Mouse (Mus musculus): ENCODE results near the gene 6030468B19Rik. TPM values are rescaled to one million over a fixed set of nuclear protein-coding genes. Genes with fewer than 3 reads are reported as not detected.

The 6030468B19Rik gene
- total RNA-seq, 1 experiment, result not detected

GRCm38 (mm10) chr11:117790703-117791440, 6.6 kb upstream of the 6030468B19Rik start:
- DNase-seq (ENCODE audit: low read depth, low spot score), result no peak

GRCm38 (mm10) chr11:117791441-117791761, 6.1 kb upstream of the 6030468B19Rik start:
- no peak overlapping the region for H3K9ac ChIP-seq (ENCODE audit: insufficient read depth, low read depth, low read length, poor library complexity, severe bottlenecking)
- H3K4me3 ChIP-seq (ENCODE audit: insufficient read depth in 1 of 2, low read depth in 1 of 2, low read length in 2 of 2, poor library complexity in 1 of 2, severe bottlenecking in 1 of 2), result no peak overlapping the region
- H3K27ac ChIP-seq (ENCODE audit: insufficient read depth, low read depth, low read length, poor library complexity, severe bottlenecking), result no peak overlapping the region
- DNase-seq (ENCODE audit: low read depth, low spot score), result no peak
- peaks cover 4 to 26% of the 10 kb centered on the region in 2 experiments; a peak in 2 of 4 replicates for H3K4me1 ChIP-seq (ENCODE audit: control insufficient read depth in 2 of 2, insufficient read depth in 2 of 2, low read length in 2 of 2, poor library complexity in 1 of 2)
- no peak for TF ChIP-seq HCFC1 (IDR thresholded peaks at IDR 0.05; ENCODE audit: borderline replicate concordance, insufficient read depth, low read length)
- TF ChIP-seq MAFK (IDR thresholded peaks at IDR 0.05; ENCODE audit: insufficient read depth, low read depth, low read length), result no peak
- no peak for TF ChIP-seq CHD2 (IDR thresholded peaks at IDR 0.05; ENCODE audit: low read depth, low read length)
- no peak for TF ChIP-seq ZNF384 (IDR thresholded peaks at IDR 0.05; ENCODE audit: low read depth, low read length)
- H3K36me3 ChIP-seq (ENCODE audit: control insufficient read depth, insufficient read depth, low read length, poor library complexity, severe bottlenecking), result no peaks in the 10 kb centered on the region
- in situ Hi-C loops (cut with MboI; ENCODE audit: low sequenced_read_pairs in 2 of 2, unreplicated experiment in 2 of 2), result no loop called here
- H3K9me3 ChIP-seq (ENCODE audit: control insufficient read depth, insufficient read depth, low read depth, low read length), result no peaks in the 10 kb centered on the region

More at GRCm38 (mm10) chr11:117790703-117791440, 6.6 kb upstream of the 6030468B19Rik start:
- no peak overlapping the region for H3K27ac ChIP-seq (ENCODE audit: insufficient read depth, low read depth, low read length, poor library complexity, severe bottlenecking)
- no peaks in the 10 kb centered on the region for H3K36me3 ChIP-seq (ENCODE audit: control insufficient read depth, insufficient read depth, low read length, poor library complexity, severe bottlenecking)
- H3K9ac ChIP-seq (ENCODE audit: insufficient read depth, low read depth, low read length, poor library complexity, severe bottlenecking), result no peak overlapping the region
- TF ChIP-seq ZC3H11A (IDR thresholded peaks at IDR 0.05; ENCODE audit: borderline replicate concordance, low read depth, low read length), result no peak
- TF ChIP-seq HCFC1 (IDR thresholded peaks at IDR 0.05; ENCODE audit: borderline replicate concordance, insufficient read depth, low read length), result no peak
- TF ChIP-seq ZNF384 (IDR thresholded peaks at IDR 0.05; ENCODE audit: low read depth, low read length), result no peak
- no peak for TF ChIP-seq CHD2 (IDR thresholded peaks at IDR 0.05; ENCODE audit: low read depth, low read length)
- TF ChIP-seq MAFK (IDR thresholded peaks at IDR 0.05; ENCODE audit: insufficient read depth, low read depth, low read length), result no peak
- in situ Hi-C loops (cut with MboI; ENCODE audit: low sequenced_read_pairs in 2 of 2, unreplicated experiment in 2 of 2), result no loop called here
- no peaks in the 10 kb centered on the region for H3K9me3 ChIP-seq (ENCODE audit: control insufficient read depth, insufficient read depth, low read depth, low read length)
- peaks cover 4 to 27% of the 10 kb centered on the region in 2 experiments; a peak in 2 of 4 replicates for H3K4me1 ChIP-seq (ENCODE audit: control insufficient read depth in 2 of 2, insufficient read depth in 2 of 2, low read length in 2 of 2, poor library complexity in 1 of 2)
- H3K4me3 ChIP-seq (ENCODE audit: insufficient read depth in 1 of 2, low read depth in 1 of 2, low read length in 2 of 2, poor library complexity in 1 of 2, severe bottlenecking in 1 of 2), result peak overlapping the region; percentile 2 to 3; a peak in 2 of 4 replicates

- DNase-seq (ENCODE audit: low read depth, low spot score), result peak; percentile 92
- no peak overlapping the region for H3K27ac ChIP-seq (ENCODE audit: insufficient read depth, low read depth, low read length, poor library complexity, severe bottlenecking)
- H3K4me3 ChIP-seq (ENCODE audit: insufficient read depth in 1 of 2, low read depth in 1 of 2, low read length in 2 of 2, poor library complexity in 1 of 2, severe bottlenecking in 1 of 2), result peak overlapping the region; percentile 37 to 60
- H3K4me1 ChIP-seq (ENCODE audit: control insufficient read depth in 2 of 2, insufficient read depth in 2 of 2, low read length in 2 of 2, poor library complexity in 1 of 2), result peaks cover 4 to 23% of the 10 kb centered on the region in 2 experiments; a peak in 2 of 4 replicates
- no peaks in the 10 kb centered on the region for H3K9me3 ChIP-seq (ENCODE audit: control insufficient read depth, insufficient read depth, low read depth, low read length)
- in situ Hi-C loops (cut with MboI; ENCODE audit: low sequenced_read_pairs in 2 of 2, unreplicated experiment in 2 of 2), result no loop called here
- no peaks in the 10 kb centered on the region for H3K36me3 ChIP-seq (ENCODE audit: control insufficient read depth, insufficient read depth, low read length, poor library complexity, severe bottlenecking)
- H3K9ac ChIP-seq (ENCODE audit: insufficient read depth, low read depth, low read length, poor library complexity, severe bottlenecking), result peak overlapping the region; percentile 41; the same call in 1 of the 2 replicates
- TF ChIP-seq ZNF384 (IDR thresholded peaks at IDR 0.05; ENCODE audit: low read depth, low read length) (no peak), ZC3H11A (IDR thresholded peaks at IDR 0.05; ENCODE audit: borderline replicate concordance, low read depth, low read length) (no peak), MAFK (IDR thresholded peaks at IDR 0.05; ENCODE audit: insufficient read depth, low read depth, low read length) (no peak), CHD2 (IDR thresholded peaks at IDR 0.05; ENCODE audit: low read depth, low read length) (no peak), HCFC1 (IDR thresholded peaks at IDR 0.05; ENCODE audit: borderline replicate concordance, insufficient read depth, low read length) (no peak)
Measured at GRCm38 (mm10) chr11:117792281-117792888, 5.1 kb upstream of the 6030468B19Rik start.

- Histone ChIP-seq H3K4me1 (ENCODE audit: control insufficient read depth in 2 of 2, insufficient read depth in 2 of 2, low read length in 2 of 2, poor library complexity in 1 of 2) (peaks cover 4 to 33% of the 10 kb centered on the region in 2 experiments; a peak in 2 of 4 replicates), H3K4me3 (ENCODE audit: insufficient read depth in 1 of 2, low read depth in 1 of 2, low read length in 2 of 2, poor library complexity in 1 of 2, severe bottlenecking in 1 of 2) (no peak overlapping the region), H3K9me3 (ENCODE audit: control insufficient read depth, insufficient read depth, low read depth, low read length) (no peaks in the 10 kb centered on the region), H3K27ac (ENCODE audit: insufficient read depth, low read depth, low read length, poor library complexity, severe bottlenecking) (no peak overlapping the region), H3K9ac (ENCODE audit: insufficient read depth, low read depth, low read length, poor library complexity, severe bottlenecking) (no peak overlapping the region), H3K36me3 (ENCODE audit: control insufficient read depth, insufficient read depth, low read length, poor library complexity, severe bottlenecking) (no peaks in the 10 kb centered on the region)
- in situ Hi-C loops (cut with MboI; ENCODE audit: low sequenced_read_pairs in 2 of 2, unreplicated experiment in 2 of 2), result no loop called here
- no peak for DNase-seq (ENCODE audit: low read depth, low spot score)
- no peak for TF ChIP-seq ZC3H11A (IDR thresholded peaks at IDR 0.05; ENCODE audit: borderline replicate concordance, low read depth, low read length)
Measured at GRCm38 (mm10) chr11:117794035-117794551, 3.4 kb upstream of the 6030468B19Rik start.
